Mouse (Mus musculus): Measurements from ENCODE around the gene Srp68. TPM values are rescaled to one million over a fixed set of nuclear protein-coding genes. Genes with fewer than 3 reads are reported as not detected.

Srp68 gene
- total and polyA plus RNA-seq, 2 experiments from 2014 or later: 24.5 to 51.3 TPM

DNA sequence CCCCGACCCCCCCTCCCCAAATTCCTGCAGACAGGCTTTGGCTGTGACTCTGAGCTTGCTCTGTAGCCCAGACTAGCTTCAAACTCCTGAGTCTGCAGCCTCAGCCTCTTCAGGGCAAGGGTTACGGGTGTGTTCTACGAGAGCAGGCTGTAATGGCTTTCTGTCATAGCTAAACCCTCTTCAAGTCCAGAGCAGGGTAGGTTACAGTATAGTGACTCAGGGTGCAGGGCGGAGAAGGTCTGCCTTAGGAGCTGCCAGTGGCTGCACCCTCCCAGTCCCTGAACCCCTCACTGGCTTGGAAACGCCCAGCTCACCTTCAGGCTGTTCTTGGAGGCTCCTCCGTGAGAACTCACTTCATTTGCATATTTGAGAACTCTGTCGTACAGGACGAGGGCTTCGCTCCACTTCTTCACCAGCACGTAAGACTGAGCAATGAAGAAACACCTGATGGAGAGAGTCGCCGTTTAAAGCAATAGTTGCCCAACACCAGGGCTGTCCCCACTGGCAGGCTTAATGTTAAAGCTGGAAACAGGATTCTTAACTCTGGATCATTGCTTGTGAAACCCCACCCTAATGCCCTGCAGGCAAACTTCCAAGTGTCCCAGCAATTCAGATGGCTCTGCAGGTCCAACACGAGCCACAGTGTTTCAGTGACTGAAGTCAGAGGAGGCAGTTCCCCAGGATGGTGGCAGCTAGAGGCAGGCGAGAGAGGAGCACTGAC lies 26.4 kb downstream of the Srp68 start:
- TF ChIP-seq CTCF (IDR thresholded peaks at IDR 0.05; ENCODE audit: low read depth): no peak
- no peak overlapping the region for H3K27ac ChIP-seq (ENCODE audit: low read depth, low read length)
- no peak overlapping the region for H3K4me3 ChIP-seq (ENCODE audit: low read depth, low read length)
- H3K36me3 ChIP-seq (ENCODE audit: insufficient read depth): peaks cover 96% of the 10 kb centered on the region
- H3K4me2 ChIP-seq (ENCODE audit: low read depth): no peak overlapping the region
- no peak for ATAC-seq
- WGBS: 85% methylated on average over 14 of the region's 14 CpGs
- no peaks in the 10 kb centered on the region for H3K9me3 ChIP-seq (ENCODE audit: low read length)
- H3K4me1 ChIP-seq (ENCODE audit: insufficient read depth): no peaks in the 10 kb centered on the region
- no peaks in the 10 kb centered on the region for H3K27me3 ChIP-seq (ENCODE audit: insufficient read depth, low read length)
- no peak overlapping the region for H3K9ac ChIP-seq
- no peak for DNase-seq

DNA sequence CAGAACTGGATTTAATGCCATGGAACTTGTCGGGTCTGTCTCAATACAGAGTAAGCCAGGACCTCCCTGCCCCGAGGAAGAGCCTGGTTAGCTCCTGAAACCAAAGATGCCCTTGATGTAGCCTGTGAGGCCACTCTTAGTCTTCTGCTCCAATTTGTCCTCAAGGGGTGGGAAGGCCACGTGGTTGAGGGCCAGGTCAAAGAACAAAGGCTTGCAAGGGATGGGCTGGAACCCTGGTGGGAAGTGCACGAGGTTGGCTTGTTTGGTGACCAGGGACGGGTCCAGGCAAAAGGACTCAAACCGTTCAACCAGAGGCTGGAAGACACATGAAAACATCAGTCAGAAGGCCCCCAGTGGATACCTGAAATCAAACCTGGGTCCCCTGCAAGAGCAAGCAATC lies 28.4 kb downstream of the Srp68 start:
- ATAC-seq: no peak
- 86% methylated on average over 6 of the region's 6 CpGs for WGBS

DNA sequence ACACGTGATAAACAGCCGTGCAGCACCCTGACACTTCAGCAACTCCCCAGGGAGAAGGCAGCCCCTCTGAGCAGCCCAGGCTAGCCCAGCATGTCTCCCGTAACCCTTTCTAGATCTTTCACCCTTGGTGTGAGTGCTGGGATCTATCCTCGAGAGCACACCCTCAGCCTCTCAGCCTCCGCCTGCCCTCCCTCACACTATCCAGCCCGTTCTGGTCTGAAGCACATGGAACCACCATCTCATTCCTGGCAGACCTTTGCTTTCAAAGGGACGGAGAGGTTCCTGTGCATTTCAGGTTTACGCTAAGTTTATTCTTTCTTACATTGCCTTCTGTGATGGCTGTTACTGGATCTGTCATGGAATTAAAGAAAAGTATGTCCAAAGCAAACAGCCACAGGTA lies 29.4 kb downstream of the Srp68 start:
- no peak overlapping the region for H3K4me3 ChIP-seq (ENCODE audit: low read depth, low read length)
- WGBS: 89% methylated on average over 8 of the region's 8 CpGs
- no peak for DNase-seq
- peaks cover 66% of the 10 kb centered on the region for H3K36me3 ChIP-seq (ENCODE audit: insufficient read depth)
- no peak overlapping the region for H3K27ac ChIP-seq (ENCODE audit: low read depth, low read length)
- no peak for ATAC-seq
- H3K9me3 ChIP-seq (ENCODE audit: low read length): no peaks in the 10 kb centered on the region
- no peak overlapping the region for H3K9ac ChIP-seq
- H3K4me2 ChIP-seq (ENCODE audit: low read depth): no peak overlapping the region
- TF ChIP-seq CTCF (IDR thresholded peaks at IDR 0.05; ENCODE audit: low read depth): no peak
- H3K27me3 ChIP-seq (ENCODE audit: insufficient read depth, low read length): no peaks in the 10 kb centered on the region
- no peaks in the 10 kb centered on the region for H3K4me1 ChIP-seq (ENCODE audit: insufficient read depth)

More for the DNA sequence above, 28.4 kb downstream of the Srp68 start:
- Histone ChIP-seq H3K36me3 (ENCODE audit: insufficient read depth) (peaks cover 77% of the 10 kb centered on the region), H3K9ac (no peak overlapping the region), H3K4me1 (ENCODE audit: insufficient read depth) (no peaks in the 10 kb centered on the region), H3K27me3 (ENCODE audit: insufficient read depth, low read length) (no peaks in the 10 kb centered on the region), H3K4me2 (ENCODE audit: low read depth) (no peak overlapping the region), H3K4me3 (ENCODE audit: low read depth, low read length) (no peak overlapping the region), H3K27ac (ENCODE audit: low read depth, low read length) (no peak overlapping the region), H3K9me3 (ENCODE audit: low read length) (no peaks in the 10 kb centered on the region)
- no peak for TF ChIP-seq CTCF (IDR thresholded peaks at IDR 0.05; ENCODE audit: low read depth)
- no peak for DNase-seq

DNA sequence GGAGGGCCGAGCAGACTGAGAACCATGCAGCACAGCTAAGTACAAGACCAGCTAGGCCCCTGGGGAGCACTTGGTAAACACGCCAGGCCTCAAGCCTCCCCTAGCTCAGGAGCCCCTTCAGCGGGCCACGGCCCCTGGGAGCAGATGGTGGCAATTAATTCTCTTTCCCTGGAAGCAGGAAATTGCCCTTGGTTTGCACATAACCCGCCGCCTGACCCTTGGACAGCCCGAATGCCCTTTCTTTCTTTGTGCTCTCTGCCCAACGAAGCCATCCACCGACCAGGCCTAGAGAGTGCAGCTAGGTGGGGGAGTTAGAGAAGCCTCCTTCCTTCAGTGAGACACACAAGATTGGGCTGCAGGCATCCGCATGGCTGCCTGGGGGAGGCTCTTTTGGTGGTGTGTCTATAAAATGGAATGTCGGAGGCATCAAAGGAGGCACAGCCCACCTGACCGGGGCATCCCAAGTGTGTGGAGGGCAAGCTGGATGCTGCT lies 32.2 kb downstream of the Srp68 start:
- DNase-seq: no peak
- no peak for ATAC-seq
- Histone ChIP-seq H3K36me3 (ENCODE audit: insufficient read depth) (peaks cover 38% of the 10 kb centered on the region), H3K4me1 (ENCODE audit: insufficient read depth) (no peaks in the 10 kb centered on the region), H3K4me2 (ENCODE audit: low read depth) (no peak overlapping the region), H3K27me3 (ENCODE audit: insufficient read depth, low read length) (0 out of 2 replicates have a peak, but pooled peaks cover 3% of the 10 kb centered on the region), H3K4me3 (ENCODE audit: low read depth, low read length) (no peak overlapping the region), H3K9ac (no peak overlapping the region), H3K9me3 (ENCODE audit: low read length) (no peaks in the 10 kb centered on the region), H3K27ac (ENCODE audit: low read depth, low read length) (no peak overlapping the region)
- 65% methylated on average over 12 of the region's 12 CpGs for WGBS
- no peak for TF ChIP-seq CTCF (IDR thresholded peaks at IDR 0.05; ENCODE audit: low read depth)

DNA sequence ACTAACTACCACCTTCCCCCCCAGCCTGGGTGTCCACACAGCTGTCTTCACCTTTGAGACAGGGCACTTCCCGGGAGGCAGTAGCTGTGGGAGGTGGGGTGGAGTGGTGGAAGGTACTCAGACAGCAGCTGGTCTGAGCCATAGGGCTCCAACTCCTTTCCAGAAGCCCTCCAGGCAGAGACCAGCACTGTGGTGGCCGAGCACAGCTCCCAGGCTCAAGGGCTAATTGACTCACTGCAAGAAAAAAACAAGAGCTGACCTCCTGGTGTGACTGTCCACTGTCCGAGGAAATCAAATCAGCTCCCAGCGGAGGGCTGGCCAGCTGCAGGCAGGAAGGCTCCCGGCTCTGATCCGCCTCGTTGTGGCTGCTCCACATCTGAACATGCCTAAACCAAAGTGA lies 34.2 kb downstream of the Srp68 start:
- WGBS: 11% methylated on average over 7 of the region's 7 CpGs
- Histone ChIP-seq H3K27ac (ENCODE audit: low read depth, low read length) (no peak overlapping the region), H3K36me3 (ENCODE audit: insufficient read depth) (peaks cover 18% of the 10 kb centered on the region), H3K9me3 (ENCODE audit: low read length) (no peaks in the 10 kb centered on the region), H3K9ac (no peak overlapping the region), H3K4me1 (ENCODE audit: insufficient read depth) (no peaks in the 10 kb centered on the region), H3K27me3 (ENCODE audit: insufficient read depth, low read length) (0 out of 2 replicates have a peak, but pooled peaks cover 3% of the 10 kb centered on the region), H3K4me2 (ENCODE audit: low read depth) (no peak overlapping the region), H3K4me3 (ENCODE audit: low read depth, low read length) (no peak overlapping the region)
- no peak for TF ChIP-seq CTCF (IDR thresholded peaks at IDR 0.05; ENCODE audit: low read depth)
- no peak for DNase-seq
- no peak for ATAC-seq

DNA sequence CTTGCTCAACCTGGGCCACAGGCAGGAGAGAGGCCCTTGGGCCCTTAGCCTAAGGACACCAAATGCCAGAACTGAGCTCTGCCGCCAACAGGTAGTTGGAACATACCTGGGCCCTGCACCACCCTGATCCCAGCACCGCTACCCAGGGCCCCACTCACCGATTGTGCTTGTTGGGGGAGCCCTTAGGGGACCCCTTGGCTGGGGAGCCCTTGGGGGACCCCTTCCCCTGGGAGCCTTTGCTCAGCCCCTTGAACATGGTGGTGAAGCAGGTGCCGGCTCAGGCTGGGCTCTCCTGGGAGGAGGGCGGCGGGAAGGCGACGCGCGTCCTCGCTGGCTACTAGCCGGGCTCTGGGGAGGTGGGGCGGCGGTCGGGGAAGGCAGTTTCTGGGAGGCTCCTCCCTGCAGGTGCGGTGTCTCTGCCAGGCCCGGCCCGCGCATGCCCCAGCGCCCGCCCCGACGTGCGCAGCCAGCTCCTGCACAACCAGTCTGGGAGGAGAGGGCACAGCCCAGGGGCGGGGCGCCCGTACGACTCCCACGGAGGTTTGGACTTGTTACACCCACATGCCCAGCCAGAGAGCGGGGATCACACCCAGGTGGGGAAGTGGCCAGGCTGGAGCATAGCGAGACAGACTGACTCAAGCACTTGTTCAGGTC lies 36.1 kb downstream of the Srp68 start, which contains the start of gene Evpl:
Gene Evpl (minus strand): TSS at position 336 of the 654 bp plus-strand sequence.
- Histone ChIP-seq H3K4me1 (ENCODE audit: insufficient read depth) (no peaks in the 10 kb centered on the region), H3K9me3 (ENCODE audit: low read length) (no peaks in the 10 kb centered on the region), H3K27ac (ENCODE audit: low read depth, low read length) (no peak within 1 kb of the TSS), H3K9ac (no peak within 1 kb of the TSS), H3K27me3 (ENCODE audit: insufficient read depth, low read length) (0 out of 2 replicates have a peak, but pooled peaks cover 3% of the 10 kb centered on the region), H3K4me2 (ENCODE audit: low read depth) (no peak within 1 kb of the TSS; the same call in 1 of the 2 replicates), H3K4me3 (ENCODE audit: low read depth, low read length) (no peak within 1 kb of the TSS; the same call in 1 of the 2 replicates), H3K36me3 (ENCODE audit: insufficient read depth) (0 out of 2 replicates have a peak, but pooled peaks cover 1% of the 10 kb centered on the region)
- TF ChIP-seq CTCF (IDR thresholded peaks at IDR 0.05; ENCODE audit: low read depth): no peak
- WGBS: 18% methylated on average over 31 of the region's 31 CpGs
- ATAC-seq: no peak
- DNase-seq: no peak

DNA sequence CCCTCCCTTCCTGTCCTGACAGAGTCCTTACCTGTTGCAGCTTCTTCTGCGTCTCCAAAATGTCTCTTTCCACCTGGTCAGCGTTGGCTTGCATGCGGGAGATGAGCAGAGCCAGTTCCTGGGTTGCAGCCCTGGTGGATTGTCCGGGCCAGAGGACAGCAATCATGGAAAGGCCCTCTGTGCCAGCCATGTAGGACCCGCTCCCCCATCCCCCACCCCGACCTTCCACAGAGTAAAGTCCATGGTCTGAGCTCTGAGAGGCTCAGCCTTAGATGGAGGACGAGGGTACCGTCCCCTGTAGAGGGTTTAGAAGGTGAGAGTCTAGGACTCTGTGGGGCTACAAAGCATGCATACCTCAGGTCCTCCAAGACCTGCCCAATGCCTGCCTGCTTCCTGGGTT lies 39.1 kb downstream of the Srp68 start:
- Histone ChIP-seq H3K36me3 (ENCODE audit: insufficient read depth) (no peaks in the 10 kb centered on the region), H3K27ac (ENCODE audit: low read depth, low read length) (no peak overlapping the region), H3K4me1 (ENCODE audit: insufficient read depth) (no peaks in the 10 kb centered on the region), H3K9me3 (ENCODE audit: low read length) (no peaks in the 10 kb centered on the region), H3K9ac (no peak overlapping the region), H3K4me2 (ENCODE audit: low read depth) (no peak overlapping the region), H3K4me3 (ENCODE audit: low read depth, low read length) (no peak overlapping the region), H3K27me3 (ENCODE audit: insufficient read depth, low read length) (0 out of 2 replicates have a peak, but pooled peaks cover 3% of the 10 kb centered on the region)
- 83% methylated on average over 8 of the region's 8 CpGs for WGBS
- ATAC-seq (no peak), DNase-seq (no peak)
- no peak for TF ChIP-seq CTCF (IDR thresholded peaks at IDR 0.05; ENCODE audit: low read depth)

Measured in forebrain, postnatal 0 days (tissue).